Mouse (Mus musculus) layer of hippocampus, postnatal 10 days (tissue): ENCODE measurements around the gene Adgra3. TPM values are rescaled to one million over a fixed set of nuclear protein-coding genes. Genes with fewer than 3 reads are reported as not detected.

Source experiments
- DNase-seq, 2 experiments: peaks; one replicate each; pipeline ENCODE4 v3.0.0; 2021; ENCODE audit warnings: low spot score in 2 of 2
- total RNA-seq, 2 experiments: library from RNA; stranded (reverse); gene quantifications; 2 replicates each; pipeline ENCODE4 v1.2.3; 2021

The Adgra3 gene
- total RNA-seq, 2 experiments from 2014 or later = 44.7 to 54.0 TPM

DNA sequence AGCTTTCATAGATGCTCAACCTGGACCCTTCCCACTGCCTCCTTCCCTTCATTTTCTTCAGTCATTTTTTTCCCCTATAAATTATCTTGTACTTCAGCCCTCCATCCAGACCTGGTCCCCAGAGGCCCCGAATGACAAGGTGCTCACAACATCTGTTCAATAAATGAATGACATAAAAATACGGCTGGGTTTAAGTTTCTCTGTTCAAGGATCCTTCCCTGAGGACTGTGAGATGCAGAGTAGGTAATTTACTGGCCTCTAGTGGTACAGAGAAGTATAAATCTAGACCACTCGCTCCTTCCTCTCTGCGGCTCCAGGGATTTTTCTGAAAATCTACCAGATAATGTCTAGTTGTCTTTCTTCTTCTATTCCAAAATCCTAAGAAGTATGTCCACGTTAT, 26.5 kb downstream of the Adgra3 start:
- DNase-seq = no peak

DNA sequence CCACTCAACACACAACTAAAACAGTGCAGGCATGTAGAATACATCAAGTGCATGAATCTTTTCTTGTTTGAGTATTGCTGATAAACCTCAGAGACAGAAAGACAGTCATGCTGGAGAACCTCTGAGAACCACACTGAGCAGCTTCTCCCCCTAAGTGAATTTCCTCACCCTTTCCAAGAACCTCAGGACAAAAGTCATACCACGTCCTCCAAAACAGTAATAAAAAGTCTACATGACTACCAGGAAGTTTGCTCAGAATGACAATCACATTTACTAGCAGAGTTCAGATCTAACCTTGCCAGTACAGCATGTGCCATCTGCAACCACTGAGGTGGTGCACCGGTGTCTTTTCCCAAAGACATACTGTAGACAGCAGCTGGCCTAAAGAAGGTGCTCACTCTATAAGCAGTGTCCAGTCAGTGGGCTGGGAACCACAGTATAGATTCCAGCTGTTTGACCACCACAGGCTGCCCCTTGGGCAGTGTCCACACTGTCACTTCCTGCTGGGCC, 27.0 kb downstream of the Adgra3 start:
- no peak for DNase-seq

DNA sequence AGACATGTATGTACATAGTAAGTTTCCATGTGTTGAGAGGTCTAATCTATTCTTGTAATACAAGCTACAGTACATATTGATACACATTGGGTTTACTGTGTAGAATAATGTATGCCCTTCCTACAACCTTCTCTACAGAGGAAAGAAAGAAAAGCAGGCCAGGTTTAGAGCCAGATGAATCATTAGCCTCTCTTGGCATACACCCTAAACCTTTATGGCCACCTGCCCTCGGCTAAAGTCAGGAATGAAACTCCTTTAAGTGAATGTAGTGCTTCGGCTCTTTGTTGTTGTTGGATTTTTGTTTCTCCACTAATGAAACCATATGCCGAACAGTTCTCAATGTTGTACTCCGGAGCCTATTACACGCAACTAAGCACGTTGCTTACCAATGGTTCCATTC, 27.5 kb downstream of the Adgra3 start:
- DNase-seq = no peak

DNA sequence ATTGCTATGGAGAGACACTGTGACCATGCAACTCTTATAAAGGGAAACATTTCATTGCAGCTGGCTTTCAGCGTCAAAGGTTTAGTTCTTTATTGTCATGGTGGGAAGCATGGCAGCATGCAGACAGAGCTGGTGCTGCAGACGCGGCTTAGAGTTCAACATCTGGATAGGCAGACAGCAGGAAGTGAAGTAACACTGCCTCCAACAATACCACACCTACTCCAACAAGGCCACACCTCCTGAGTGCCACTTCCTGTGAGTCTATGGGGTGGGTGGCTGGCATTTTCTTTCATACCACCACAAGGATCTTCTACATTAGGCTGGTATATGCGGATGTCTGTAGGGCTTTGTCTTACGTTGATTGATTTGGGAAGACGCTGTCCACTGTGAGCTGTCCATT, 29.1 kb downstream of the Adgra3 start:
- DNase-seq = no peak

DNA sequence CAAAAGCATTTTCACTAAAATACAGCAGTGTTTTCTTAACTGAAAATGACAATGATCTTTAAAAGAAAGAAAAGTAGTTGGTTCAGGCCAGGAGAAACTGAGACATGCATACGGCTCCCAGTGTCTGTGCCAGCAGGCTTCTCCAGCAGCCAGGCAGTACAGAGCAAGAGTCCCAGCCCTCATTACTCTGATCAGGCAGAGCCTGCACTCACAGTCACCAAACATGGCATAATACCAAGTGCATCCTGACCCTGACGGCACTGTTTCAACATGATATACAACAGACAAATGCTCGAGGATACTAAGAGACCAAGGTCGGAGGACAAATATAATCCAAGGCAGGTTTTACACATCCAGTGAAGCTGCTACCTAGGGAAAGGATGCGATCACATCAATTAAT, 31.2 kb downstream of the Adgra3 start:
- DNase-seq = no peak

DNA sequence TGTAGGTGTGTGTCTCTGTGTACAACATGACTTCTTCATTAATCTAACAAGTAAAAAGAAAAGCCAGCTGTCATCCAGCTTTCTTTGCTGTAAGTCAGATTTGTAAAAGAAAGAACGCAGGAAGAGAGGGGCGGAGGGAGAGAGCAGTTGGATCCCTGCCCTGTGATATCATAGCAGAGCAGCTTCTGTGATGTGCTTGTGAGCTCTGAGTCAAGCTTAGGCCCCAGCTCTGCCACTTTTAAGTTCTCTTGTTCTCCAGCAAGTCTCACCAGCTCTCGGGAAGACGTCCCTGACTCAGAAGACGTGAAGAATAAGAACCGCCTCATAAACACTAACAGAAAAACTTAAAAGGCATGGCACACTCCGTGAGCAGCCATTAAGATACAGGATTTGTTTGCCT, 31.8 kb downstream of the Adgra3 start:
- DNase-seq = no peak

DNA sequence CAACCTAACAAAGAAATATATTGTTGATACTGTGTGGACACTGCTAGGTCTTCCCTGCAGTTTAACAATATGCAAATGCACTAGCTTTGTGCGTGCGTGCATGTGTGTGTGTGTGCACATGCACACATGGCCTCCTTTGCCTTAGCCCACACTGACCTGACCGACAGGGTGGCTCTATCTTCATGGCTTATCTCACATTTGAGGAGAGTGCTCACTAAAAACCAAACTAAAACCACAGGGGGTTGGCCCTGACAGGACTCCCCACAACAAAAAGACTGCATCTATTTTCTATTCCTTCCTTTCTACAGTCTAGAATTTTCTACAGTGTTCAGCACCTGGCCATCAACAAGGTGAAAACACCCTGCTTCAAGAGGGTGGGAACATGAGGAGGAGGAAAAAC, 32.7 kb downstream of the Adgra3 start:
- no peak for DNase-seq

DNA sequence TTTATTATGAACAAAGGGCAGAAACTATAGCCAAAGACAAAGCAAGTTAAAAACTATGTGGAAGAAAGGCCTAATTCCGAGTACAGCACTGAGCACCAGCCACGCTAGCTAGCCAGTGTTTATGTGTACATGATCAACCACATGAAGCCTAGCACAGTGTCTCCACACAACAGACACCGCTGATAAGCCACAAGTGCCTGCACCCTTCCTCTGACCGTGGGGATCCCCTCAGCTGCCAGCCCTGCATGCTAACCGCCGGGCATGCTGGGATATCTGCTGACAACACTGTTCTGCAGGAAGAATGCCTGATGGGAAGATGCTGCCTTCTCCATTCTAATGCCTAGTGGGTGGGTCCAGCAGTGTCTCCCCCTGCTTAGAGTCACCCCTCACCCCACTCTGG, 34.7 kb downstream of the Adgra3 start:
- DNase-seq = no peak

DNA sequence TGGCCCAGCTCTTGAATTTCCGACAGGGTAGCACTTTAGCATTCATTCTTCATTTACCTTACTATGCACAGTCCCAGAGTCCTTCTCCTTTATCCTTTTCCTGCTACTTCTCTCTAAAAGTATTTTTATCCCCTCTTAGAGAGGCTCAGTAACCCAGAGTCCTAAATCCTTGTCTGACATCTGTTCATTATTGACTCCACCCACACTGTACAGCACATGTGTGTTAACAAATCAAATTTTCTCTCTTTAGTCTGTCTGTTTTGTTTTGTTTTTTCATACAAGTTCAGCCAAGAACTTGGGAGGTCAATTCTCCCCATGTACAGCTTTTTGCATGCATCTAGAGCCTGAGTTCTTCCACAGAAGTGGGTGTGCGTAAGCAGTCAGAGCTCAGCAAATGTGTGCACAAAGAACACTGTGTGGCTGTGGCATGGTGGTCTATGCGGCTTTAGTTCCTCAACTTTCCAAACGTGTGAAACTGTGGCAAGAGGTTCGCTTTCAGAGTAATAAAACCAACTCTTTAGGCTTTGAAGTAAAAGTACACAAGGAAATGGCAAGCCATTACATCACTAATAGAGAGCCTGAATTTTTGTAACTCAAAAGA, 42.7 kb downstream of the Adgra3 start:
- DNase-seq = no peak

DNA sequence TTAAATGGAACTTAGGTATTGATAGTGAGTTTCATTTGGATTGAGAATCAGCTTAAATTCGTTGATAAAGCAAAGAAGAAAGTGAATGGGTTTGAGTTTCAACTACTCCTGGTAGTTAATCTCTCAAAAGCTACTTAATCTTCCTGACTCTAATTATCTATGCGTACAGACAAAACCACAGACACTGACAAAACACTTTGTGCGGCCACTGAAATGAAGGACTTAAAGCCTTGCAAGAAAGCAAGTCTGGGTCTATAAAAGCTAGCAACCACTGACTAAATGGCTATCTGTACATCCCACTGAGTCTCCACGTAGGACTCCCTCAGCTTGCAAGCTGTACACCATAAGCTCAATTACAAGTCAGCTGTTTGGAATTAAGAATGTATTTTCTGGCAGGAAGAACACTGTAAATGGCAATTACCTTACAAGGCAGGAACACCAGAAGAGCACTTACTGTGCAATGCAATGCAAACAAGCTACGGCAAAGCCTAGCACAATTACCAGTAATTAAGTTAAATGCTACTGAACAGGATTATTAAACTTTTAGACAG, 43.6 kb downstream of the Adgra3 start:
- DNase-seq = no peak

DNA sequence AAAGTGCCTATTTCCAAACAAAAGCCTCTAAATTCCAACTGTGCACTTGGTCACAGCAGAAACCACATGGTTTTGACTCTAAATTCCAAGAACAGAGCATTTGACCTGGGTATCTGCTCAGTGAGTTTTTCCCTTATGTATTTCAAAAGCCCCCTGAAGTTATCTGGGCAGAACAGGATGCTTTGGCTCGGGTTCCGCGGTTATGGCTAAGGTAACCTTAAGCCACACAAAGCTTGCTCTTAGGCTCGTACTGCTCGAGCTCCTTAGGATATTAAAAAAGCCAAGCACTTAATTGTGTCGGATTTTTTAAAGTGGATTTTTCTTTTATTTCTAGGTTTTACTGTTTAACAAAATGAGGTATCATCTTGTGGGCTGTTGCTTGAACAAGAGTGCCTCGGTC, 44.1 kb downstream of the Adgra3 start:
- no peak for DNase-seq

DNA sequence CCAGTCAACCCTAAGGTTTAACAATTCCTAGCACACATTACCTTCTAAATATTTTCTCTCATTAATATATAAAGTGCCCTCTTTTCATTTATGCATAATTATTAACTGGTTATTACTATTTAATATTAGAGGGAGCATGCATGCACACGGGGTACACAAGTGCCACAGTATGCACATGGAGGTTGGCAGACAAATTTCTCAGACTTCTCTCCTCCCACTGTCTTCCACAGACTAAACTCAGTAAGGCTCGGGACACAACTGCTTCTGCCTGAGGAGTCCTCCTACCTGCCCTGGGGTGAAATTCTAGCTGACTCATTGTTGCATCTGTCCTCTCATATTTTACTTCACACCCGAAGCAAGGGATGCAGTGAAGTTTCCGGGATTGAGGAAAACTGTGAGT, 44.8 kb downstream of the Adgra3 start:
- DNase-seq = no peak

DNA sequence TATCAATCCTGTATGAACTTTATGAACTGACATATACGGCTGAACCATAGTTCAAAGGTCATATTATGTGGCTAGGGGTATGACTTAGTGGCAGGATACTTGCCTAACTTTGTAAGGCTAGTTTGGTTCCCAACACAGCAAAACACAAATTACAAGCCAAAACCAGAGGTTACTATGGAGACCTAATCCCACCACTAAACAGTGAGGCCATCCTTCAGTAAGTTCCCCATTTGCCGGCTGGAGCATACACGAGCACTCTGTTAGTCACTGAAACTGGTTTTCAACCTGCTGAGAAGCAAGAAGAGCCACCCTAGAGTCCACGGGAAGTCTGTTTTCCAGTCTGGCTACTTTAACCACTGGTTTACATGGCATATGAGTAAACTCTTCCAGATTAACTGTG, 50.0 kb downstream of the Adgra3 start:
- DNase-seq = no peak

DNA sequence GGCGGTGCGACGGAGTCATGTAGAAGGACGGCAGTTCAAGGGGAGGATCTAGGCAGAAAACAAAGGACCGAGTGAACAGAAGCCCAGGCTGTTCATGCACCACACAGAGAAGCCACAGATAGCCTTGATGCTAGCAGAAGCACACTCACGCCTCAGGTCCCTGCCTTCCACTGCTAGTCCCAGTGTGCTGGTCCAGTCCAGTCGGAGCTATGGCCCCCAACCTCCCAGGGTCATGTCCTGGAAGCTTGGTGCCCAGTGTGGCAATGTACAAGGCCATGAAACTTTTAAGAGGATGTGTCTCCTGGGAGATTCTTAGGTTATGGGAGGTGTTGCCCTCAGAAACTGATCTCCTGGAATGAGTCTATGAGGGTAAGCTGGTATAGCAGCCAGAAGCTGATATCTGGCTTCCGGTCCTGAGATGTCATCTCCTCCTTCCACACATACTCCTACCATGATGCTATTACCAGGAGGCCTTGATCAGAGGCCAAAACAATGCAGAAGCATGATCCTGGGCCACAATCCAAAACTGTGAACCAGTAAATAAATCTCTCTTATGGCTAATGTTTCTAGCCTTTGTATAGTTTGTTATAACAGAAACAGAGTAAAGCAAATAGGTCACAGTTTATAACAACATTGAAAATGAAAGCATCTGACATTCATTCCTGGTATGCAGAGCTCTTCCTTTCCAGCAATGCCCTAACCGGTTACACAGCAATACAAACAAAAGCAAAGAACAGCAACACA, 51.7 kb downstream of the Adgra3 start:
- DNase-seq = no peak

DNA sequence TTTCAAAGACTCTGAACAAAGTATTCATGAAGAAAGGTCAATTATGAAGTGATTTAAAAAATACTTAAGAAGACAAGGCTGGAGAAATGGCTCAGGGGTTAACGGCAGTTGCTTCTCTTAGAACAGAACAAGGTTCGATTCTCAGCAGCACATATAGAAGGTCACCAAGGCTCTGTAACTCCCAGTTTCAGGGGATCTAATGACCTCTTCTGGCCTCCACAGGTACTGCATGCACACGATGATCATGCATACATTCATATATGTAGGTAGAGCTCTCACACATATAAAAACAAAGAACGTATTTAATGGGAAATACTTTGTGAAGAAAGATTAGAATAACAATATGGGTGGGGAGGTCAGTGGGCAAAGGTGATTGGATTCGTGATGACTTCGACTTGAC, 56.5 kb downstream of the Adgra3 start:
- no peak for DNase-seq

DNA sequence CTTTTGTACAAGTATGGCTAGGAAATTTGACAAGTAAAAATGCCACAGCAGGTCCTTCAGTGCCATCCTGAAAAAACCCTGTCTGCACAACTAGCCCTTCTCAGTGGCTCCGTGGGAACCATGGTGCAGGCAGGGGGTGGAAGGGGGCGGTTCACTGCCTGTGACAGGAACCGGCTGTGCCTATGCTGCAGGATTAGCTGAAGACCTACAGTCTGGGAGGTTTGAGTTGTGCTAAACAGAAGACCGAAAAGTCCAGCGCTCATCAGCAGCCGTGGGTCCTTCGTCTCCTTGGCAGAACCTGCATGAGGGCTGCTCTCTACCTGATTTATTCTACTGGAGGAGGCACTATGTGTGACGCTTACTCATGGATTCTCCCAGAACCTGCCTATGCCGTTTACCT, 59.0 kb downstream of the Adgra3 start:
- no peak for DNase-seq

DNA sequence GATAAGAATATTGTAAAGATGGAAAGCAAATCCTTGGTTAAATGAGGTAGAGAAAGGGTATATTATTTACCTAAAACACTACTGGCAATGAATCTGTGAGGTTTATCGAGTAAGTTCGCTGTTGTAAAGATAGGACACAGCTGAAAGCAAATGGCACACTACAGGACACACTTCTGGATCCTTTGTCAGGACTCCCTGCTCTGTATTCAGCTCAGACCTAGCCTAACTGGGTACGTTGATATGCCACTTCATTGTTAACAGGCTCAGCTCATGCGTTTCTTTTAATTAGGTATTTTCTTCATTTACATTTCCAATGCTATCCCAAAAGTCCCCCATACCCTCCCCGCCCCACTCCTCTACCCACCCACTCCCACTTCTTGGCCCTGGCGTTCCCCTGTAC, 61.8 kb downstream of the Adgra3 start:
- DNase-seq = no peak

DNA sequence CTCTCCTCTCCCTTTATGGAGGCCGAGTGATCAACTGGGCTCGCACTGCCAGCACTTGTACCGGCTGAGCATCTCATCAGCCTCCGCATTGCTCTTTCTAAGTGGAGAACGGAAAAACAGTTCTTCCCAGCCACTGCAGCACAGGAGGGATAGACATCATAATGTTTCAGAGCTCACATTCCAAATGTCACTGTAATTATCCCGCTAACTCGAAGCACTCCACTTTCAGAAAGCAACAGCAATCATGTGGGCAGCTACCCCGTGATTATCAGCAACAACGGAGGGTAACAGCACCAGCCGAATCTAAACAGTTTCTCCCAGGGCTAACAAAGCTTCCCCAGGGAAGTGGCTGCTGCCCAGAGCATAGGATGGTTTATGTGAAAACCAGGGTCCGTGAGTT, 62.3 kb downstream of the Adgra3 start:
- peak in 1 of 2 experiments; percentile 33 for DNase-seq

DNA sequence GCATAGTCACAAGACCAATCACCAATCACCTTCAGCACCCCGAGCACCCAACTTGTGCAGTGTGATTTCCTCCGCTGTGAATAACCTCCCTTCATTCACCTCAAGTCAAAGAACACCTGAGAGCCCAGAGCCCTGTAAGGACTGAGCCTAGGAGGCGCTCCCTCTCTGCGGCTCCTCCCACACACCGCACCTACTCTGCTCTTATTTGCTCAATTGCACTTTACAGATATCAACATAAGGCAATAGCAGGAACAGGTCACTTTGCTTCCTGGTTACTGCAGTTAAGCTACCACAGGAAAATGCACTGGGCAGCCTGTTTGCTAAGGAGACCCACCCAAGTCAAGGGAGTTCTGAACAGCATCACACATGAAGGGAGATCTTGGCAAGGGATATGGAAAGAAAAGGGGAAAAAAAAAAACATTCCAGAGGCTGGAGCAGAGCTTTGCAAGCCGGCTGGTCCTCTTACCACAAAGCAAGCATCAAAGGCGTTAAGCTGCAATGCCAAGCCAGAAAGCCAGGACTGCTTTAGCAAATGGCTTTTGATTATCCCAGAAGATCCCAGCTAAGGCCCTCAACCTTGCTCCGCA, 68.0 kb downstream of the Adgra3 start:
- DNase-seq = no peak

DNA sequence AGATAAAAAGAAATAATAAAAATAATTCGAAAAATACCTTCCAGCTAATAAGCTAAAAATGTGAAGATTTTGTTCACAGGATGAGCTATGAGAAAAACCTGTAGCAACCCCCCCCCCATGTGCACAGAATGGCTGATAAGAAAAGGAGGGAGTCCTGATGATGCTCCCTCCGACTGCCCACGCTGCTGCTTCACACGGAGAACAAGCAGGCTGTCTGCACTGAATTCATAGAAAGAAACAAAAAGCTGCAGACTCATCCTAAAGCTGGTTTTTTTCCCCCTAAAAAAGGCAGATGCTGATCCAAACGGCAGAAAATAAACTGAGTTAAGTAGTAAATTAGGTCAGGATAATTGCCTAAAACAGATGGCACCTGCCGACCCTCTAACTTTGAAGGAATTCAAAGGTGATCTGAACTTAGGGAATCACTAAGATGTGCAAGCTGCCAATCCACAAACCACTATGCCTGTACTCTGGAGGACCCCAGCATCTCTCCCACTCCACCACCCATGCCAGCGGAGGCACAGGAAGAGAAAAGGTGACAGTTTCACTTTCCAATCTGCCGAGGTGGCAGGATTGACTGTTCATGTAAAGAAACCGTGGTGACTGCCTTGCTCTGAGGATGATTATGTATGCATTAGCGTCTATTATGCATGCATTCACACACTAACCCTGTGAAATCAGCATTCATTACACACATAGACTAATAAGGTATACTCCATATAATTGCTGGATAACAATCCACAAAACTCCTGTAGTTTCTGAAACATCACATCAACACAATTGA, 70.6 kb downstream of the Adgra3 start:
- DNase-seq = no peak

DNA sequence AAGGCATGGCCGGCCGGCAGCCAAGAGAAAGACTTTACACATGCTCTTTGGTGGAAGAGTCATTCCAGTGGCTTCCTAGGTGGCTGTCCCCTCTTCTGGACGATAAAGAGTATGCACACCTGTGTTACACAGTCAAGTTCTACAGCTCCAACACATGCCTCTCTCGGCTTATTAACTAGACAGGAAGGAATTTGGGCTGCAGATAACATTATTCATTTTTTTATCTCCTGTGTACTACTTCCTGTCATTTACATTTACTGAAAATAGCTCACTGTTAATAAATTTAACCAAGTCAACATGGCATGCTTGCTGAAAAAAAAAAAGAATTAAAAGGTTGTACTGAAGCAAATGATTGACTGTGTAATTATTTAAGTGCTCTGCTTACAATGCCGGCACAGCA, 78.1 kb downstream of the Adgra3 start:
- DNase-seq = no peak

DNA sequence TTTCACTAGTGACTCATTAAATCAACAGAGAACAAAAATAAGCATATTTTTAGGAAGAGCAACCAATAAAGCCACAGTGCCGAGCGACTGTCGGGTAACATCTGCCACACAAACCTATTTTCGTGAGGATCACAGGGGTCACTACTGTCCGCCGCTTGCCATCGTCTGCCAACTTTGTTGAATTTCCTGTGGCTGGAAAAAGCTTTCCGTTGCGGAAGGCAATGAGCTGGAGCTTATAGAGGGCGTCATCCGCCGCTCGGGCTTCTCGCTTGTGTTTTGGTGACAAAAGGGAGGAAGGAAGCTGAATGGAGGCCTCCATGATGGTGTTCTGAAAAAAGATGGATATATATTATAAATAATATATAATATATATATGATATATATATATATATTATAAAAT, 79.6 kb downstream of the Adgra3 start:
- no peak for DNase-seq
